Mouse (Mus musculus): ENCODE measurements at regions not wholly inside any gene's neighbourhood (a gene's known extent, or its start where the extent isn't known, plus 50 kb on each side); places are given as distances from the start of the nearest gene placed in this dataset.
A peak's percentile ranks its signal among the peaks of the same experiment; 100 is the strongest.

DNA sequence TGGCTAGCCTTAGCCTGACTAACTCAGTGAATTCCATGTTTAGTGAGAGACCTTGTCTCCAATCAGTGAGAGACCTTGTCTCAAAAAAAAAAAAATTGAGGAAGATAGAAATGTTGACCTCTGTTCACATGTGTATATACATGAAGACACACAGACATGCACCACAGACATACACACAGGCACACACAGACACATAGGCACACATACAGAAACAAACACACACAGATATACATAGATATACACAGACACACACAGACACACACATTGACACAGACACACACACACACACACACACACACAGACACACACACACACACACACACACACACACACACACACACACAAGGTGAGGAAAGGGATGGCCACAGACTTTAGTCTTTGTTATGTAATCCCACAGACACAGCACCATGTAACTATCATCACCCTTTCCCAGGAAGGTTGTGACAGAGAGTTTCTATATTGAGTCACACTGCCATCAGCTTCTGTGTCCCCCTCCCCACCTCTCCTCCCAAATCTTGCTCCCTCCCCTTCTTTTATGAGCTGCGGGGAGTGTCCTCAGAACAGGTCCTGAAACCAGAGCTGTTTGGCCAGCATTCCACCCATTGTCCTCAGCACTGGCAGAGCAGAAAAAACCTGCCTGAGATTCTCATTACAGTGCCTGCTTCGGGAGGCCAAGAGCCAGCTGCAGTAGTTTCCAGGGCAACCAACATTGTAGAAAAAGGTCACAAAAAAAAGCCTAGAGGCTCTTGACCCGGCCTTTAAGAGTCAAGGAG, 74.0 kb downstream of the Calml3 start:
- 8% methylated on average over 3 of the region's 3 CpGs for WGBS
- 0 out of 2 replicates have a peak overlapping the region, but pooled peaks have one; percentile 1 for H3K27ac ChIP-seq
- ATAC-seq (replicated peaks; ENCODE audit: insufficient number of reproducible peaks, insufficient read depth, low FRiP score, low read depth) = no peak

DNA sequence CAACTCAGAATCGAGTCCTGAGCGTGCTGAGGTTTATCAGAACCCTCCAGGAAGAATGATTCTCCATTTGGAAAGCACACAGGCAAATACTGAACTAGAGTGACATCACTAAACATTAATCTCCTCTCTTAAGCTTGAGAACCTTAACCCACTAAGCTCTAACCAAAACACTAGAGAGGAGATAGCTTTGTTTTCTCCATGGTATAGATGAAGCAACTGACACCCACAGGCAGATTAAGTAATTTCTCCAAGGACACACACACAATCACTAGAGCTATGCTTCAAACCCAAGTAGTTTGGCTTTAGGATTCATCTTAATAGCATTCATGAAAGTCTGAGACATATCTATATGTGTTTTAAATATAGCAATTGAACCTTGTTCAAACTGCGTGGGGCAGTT, 75.2 kb downstream of the Calml3 start:
- no peaks in the 10 kb centered on the region for H3K27me3 ChIP-seq
- 61% methylated on average over 3 of the region's 3 CpGs for WGBS

More for the DNA sequence above, 74.0 kb downstream of the Calml3 start:
- H3K9me3 ChIP-seq (replicated peaks) = no peaks in the 10 kb centered on the region
- no peaks in the 10 kb centered on the region for H3K27me3 ChIP-seq
- no peak overlapping the region for H3K9ac ChIP-seq
- H3K4me2 ChIP-seq = no peak overlapping the region
- H3K36me3 ChIP-seq = no peaks in the 10 kb centered on the region
- H3K4me3 ChIP-seq = no peak overlapping the region
- H3K4me1 ChIP-seq (replicated peaks) = peaks cover 12% of the 10 kb centered on the region; the same call in 1 of the 2 replicates

DNA sequence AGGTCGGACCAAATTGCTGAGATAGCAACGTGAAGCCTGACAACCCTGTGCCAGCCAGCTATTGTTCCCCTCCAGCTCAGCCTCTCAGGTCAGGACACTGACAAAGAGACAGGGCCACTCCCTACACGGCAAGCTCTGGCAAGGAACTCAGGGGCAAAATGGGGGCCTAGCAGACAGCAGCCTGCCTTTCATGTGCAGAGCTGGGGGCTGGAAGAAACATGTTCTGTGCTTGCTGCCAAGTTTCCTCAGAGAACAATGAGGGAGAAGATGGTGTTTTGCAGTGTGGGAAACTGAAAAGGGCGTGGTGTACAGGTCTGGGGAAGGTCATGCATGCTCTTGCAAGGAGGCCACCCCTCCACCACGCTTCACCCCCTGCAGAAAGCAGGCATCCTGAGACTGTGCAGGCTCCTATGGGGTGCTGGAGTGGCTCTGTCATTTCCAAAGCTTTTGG, 77.8 kb downstream of the Calml3 start:
- no peak overlapping the region for H3K4me2 ChIP-seq
- no peaks in the 10 kb centered on the region for H3K27me3 ChIP-seq
- H3K9ac ChIP-seq = no peak overlapping the region
- H3K4me1 ChIP-seq (replicated peaks) = peaks cover 12% of the 10 kb centered on the region; the same call in 1 of the 2 replicates
- peak; percentile 75 for ATAC-seq (replicated peaks; ENCODE audit: insufficient number of reproducible peaks, insufficient read depth, low FRiP score, low read depth)
- H3K4me3 ChIP-seq = no peak overlapping the region
- 26% methylated on average over 5 of the region's 5 CpGs for WGBS
- no peaks in the 10 kb centered on the region for H3K9me3 ChIP-seq (replicated peaks)
- H3K27ac ChIP-seq = peak overlapping the region; percentile 22; the same call in 1 of the 2 replicates
- H3K36me3 ChIP-seq = no peaks in the 10 kb centered on the region

More for the DNA sequence above, 75.2 kb downstream of the Calml3 start:
- Histone ChIP-seq H3K4me1 (replicated peaks) (peaks cover 12% of the 10 kb centered on the region; the same call in 1 of the 2 replicates), H3K36me3 (no peaks in the 10 kb centered on the region), H3K9ac (no peak overlapping the region), H3K9me3 (replicated peaks) (no peaks in the 10 kb centered on the region), H3K4me3 (no peak overlapping the region), H3K4me2 (no peak overlapping the region), H3K27ac (no peak overlapping the region)
- ATAC-seq (replicated peaks; ENCODE audit: insufficient number of reproducible peaks, insufficient read depth, low FRiP score, low read depth) = no peak

DNA sequence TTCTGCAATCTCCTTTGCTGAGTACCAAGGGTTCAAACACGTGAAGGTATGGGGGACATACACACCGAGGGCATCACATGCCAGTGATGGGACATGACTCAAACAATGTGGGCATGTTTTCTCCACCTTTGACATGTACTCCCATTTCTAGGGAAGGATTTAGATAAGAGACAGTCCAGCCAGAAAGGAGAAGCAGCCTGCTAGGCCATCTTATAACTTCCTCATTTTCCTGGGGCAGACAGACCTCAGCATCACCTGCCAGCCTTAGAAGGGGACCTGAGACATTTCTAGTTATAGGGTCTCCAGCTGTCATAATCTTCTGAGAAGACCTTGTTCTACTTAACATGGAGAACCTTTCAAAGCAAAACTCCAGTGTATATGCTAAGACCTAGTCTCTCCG, 78.3 kb downstream of the Calml3 start:
- H3K27me3 ChIP-seq = no peaks in the 10 kb centered on the region
- 0 out of 2 replicates have a peak overlapping the region, but pooled peaks have one; percentile 22 for H3K27ac ChIP-seq
- H3K36me3 ChIP-seq = no peaks in the 10 kb centered on the region
- no peak for ATAC-seq (replicated peaks; ENCODE audit: insufficient number of reproducible peaks, insufficient read depth, low FRiP score, low read depth)
- no peaks in the 10 kb centered on the region for H3K9me3 ChIP-seq (replicated peaks)
- H3K4me3 ChIP-seq = no peak overlapping the region
- H3K4me2 ChIP-seq = no peak overlapping the region
- peaks cover 12% of the 10 kb centered on the region; the same call in 1 of the 2 replicates for H3K4me1 ChIP-seq (replicated peaks)
- 74% methylated on average over 3 of the region's 3 CpGs for WGBS
- no peak overlapping the region for H3K9ac ChIP-seq

DNA sequence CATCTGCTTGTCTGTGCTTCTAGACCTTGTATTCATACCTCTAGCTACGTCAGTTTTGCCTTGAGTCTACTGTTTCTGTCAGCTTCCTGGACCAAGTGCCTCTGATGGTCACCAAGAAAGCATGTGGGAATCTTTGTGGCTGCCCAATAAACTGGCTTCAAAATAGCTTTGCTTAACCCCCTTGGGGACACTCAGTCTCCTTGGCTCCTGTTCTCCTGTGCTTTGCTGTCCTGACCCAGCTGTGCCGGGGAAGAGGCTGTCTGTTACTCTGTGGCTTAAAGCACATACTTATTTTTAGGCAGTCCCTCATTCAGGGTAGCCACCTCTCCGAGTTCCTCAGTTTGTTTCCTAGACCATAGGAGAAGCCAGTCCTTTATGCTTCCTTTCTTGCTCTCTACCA, 79.8 kb downstream of the Calml3 start:
- Histone ChIP-seq H3K27ac (no peak overlapping the region), H3K9ac (no peak overlapping the region)
- ATAC-seq (replicated peaks; ENCODE audit: insufficient number of reproducible peaks, insufficient read depth, low FRiP score, low read depth) = no peak

DNA sequence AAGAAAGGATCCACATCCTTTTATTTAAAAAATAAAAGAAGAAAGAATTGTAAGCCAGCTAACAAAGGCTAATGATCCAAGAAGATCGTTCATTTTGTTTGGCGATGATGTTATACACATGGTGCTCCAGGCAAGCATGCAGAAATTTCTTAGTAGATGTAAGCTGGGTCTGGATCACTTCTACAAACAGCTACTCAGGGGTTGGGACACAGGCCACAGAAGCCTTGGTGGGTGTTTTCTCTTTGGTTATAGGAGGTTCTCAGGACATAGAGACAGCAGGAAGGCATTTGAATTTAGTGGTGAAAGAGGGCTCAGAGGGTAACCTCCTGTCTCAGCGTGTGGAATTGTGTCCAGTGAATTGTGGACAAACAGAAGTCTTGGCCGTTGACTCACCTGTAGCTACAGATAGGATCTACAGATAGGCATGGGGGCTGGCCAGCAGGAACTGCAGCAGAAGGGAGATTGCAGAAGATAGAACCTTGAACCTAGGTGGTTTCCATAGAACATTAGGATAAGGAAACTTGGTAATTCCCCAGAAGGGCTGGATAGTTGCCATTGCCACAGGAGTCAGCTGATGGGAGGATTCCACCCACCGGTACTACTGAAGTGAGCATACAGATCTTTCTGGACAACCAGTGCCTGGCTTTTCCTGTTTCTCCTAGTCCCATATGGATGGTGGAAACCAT, 80.5 kb downstream of the Calml3 start:
- no peak for ATAC-seq (replicated peaks; ENCODE audit: insufficient number of reproducible peaks, insufficient read depth, low FRiP score, low read depth)
- H3K4me3 ChIP-seq = no peak overlapping the region
- no peak overlapping the region for H3K27ac ChIP-seq
- no peaks in the 10 kb centered on the region for H3K9me3 ChIP-seq (replicated peaks)
- 82% methylated on average over 5 of the region's 5 CpGs for WGBS
- no peaks in the 10 kb centered on the region for H3K27me3 ChIP-seq
- H3K4me2 ChIP-seq = no peak overlapping the region
- no peaks in the 10 kb centered on the region for H3K36me3 ChIP-seq
- H3K9ac ChIP-seq = no peak overlapping the region
- H3K4me1 ChIP-seq (replicated peaks) = peaks cover 8% of the 10 kb centered on the region; the same call in 1 of the 2 replicates

More for the DNA sequence above, 79.8 kb downstream of the Calml3 start:
- H3K27me3 ChIP-seq = no peaks in the 10 kb centered on the region
- peaks cover 8% of the 10 kb centered on the region; the same call in 1 of the 2 replicates for H3K4me1 ChIP-seq (replicated peaks)
- no peak overlapping the region for H3K4me3 ChIP-seq
- no peaks in the 10 kb centered on the region for H3K36me3 ChIP-seq
- 61% methylated on average over 3 of the region's 3 CpGs for WGBS
- H3K4me2 ChIP-seq = no peak overlapping the region
- no peaks in the 10 kb centered on the region for H3K9me3 ChIP-seq (replicated peaks)

DNA sequence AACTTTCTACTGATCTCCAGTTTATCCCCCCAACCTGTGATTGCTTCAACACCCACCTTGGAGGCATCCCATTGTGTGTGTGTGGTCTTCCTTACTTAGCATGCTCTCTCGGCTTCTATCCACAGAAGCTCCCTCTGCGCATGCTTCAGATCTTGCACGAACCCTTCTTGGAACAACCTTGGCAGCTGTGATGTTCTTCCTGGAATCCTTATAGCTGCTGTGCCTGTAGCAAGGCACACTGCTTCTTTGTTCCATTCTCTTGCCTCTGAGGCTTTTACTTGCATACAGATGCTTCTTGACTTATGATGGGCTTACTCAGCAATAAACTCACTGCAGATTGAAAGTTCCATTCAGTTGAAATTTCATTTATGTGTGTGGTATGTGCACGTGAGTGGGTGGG, 81.2 kb downstream of the Asb13 start:
- H3K4me3 ChIP-seq = no peak overlapping the region
- no peak for ATAC-seq (replicated peaks; ENCODE audit: insufficient number of reproducible peaks, insufficient read depth, low FRiP score, low read depth)

DNA sequence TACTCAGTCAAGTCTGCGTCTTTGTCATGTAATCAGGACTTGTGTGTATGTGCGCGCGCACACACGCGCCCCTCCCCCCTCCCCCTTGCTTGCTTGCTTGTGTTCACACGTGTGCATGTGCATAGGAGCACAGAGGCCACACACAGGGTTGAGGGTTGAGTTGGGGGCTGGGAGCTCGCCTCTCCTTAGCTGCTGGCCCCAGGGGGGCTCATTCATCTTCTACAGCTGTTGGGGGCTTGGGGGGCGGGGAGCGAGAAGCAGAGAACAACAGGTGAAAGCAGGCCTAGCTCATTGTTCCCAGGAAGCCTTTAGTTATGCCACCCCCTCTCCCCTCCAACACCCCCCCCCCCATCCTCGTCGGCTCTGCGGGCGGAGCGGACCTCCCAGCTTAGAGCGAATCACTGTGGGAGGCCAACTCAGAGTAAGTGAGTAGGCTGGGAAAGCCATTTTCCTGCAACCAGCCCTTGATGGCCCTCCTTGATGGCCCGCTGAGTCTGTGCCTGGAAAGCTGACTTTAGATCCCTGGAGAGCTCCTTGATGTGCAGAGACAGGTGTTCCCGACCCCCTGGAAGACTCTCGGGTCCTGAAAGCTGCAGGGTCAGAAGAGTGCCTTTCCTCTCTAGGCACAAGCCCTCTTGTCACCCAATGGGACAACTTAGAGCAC, 78.8 kb downstream of the Asb13 start:
- peaks cover 16% of the 10 kb centered on the region for H3K4me1 ChIP-seq (replicated peaks)
- no peaks in the 10 kb centered on the region for H3K9me3 ChIP-seq (replicated peaks)
- no peaks in the 10 kb centered on the region for H3K27me3 ChIP-seq
- H3K4me2 ChIP-seq = no peak overlapping the region
- no peak overlapping the region for H3K4me3 ChIP-seq
- H3K27ac ChIP-seq = no peak overlapping the region
- no peak for ATAC-seq (replicated peaks; ENCODE audit: insufficient number of reproducible peaks, insufficient read depth, low FRiP score, low read depth)
- WGBS = 32% methylated on average over 19 of the region's 19 CpGs
- no peak overlapping the region for H3K9ac ChIP-seq
- H3K36me3 ChIP-seq = no peaks in the 10 kb centered on the region

More for the DNA sequence above, 81.2 kb downstream of the Asb13 start:
- H3K9me3 ChIP-seq (replicated peaks) = no peaks in the 10 kb centered on the region
- WGBS = 88% methylated on average over 4 of the region's 4 CpGs
- H3K9ac ChIP-seq = no peak overlapping the region
- H3K4me2 ChIP-seq = no peak overlapping the region
- no peaks in the 10 kb centered on the region for H3K27me3 ChIP-seq
- H3K36me3 ChIP-seq = no peaks in the 10 kb centered on the region
- H3K4me1 ChIP-seq (replicated peaks) = 0 out of 2 replicates have a peak, but pooled peaks cover 5% of the 10 kb centered on the region
- no peak overlapping the region for H3K27ac ChIP-seq

DNA sequence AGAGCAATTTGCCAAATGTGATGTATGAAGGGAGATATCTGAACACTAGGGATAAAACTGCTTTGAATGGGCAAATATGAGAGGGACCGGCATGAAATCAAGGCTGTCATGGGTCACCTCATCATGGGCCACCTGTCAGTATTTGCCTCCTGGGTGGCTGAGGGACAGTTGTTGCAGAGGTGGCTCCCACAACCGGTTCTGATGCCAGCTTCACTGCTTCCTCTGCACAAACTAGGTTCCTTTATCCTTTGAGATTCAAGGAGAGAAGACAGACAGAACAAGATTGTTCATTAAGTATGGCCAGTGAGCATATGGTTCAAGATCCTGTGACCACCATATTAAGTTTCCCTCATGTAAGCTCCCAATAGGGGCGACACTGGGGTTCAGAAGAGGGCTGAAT, 78.3 kb downstream of the Asb13 start:
- H3K27me3 ChIP-seq = no peaks in the 10 kb centered on the region
- no peak overlapping the region for H3K9ac ChIP-seq
- H3K4me1 ChIP-seq (replicated peaks) = peaks cover 16% of the 10 kb centered on the region
- H3K36me3 ChIP-seq = no peaks in the 10 kb centered on the region
- H3K27ac ChIP-seq = no peak overlapping the region
- no peak overlapping the region for H3K4me2 ChIP-seq
- no peak overlapping the region for H3K4me3 ChIP-seq
- no peak for ATAC-seq (replicated peaks; ENCODE audit: insufficient number of reproducible peaks, insufficient read depth, low FRiP score, low read depth)
- WGBS = 38% methylated on average over 3 of the region's 3 CpGs
- no peaks in the 10 kb centered on the region for H3K9me3 ChIP-seq (replicated peaks)

DNA sequence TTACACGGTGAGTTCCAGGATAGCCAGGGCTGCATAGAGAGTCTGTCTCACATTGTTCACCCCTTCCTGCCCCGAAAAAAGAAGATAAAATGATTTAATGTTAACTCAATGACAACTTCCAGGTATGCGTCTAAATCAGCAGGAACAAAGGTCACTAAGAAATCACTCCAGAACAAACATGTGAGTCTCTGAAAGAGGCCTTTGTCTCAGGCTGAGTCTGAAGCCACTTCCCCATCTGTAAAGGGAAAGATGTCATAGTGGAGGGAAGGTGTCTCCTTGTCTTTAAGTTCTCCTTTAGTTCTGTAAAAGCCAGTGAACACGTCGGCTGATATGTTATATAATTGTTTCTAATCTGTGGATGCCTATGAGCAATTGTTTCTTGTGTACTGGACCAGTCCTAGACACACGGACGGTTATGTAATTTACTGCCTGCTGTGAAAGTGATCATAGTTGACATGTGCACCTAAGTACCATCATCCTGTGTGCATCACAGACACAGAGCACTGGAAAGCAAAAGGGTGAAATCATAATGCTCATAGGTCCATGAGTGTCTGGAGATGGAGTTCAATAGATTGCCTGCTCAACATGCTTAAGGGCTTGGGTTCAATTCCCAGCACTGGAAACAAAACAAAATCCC, 76.3 kb downstream of the Asb13 start:
- Histone ChIP-seq H3K4me2 (no peak overlapping the region), H3K36me3 (no peaks in the 10 kb centered on the region), H3K27ac (peak overlapping the region; percentile 52), H3K27me3 (no peaks in the 10 kb centered on the region), H3K4me1 (replicated peaks) (peaks cover 16% of the 10 kb centered on the region), H3K4me3 (no peak overlapping the region), H3K9ac (no peak overlapping the region), H3K9me3 (replicated peaks) (no peaks in the 10 kb centered on the region)
- 62% methylated on average over 7 of the region's 7 CpGs for WGBS
- ATAC-seq (replicated peaks; ENCODE audit: insufficient number of reproducible peaks, insufficient read depth, low FRiP score, low read depth) = no peak

All from heart, embryonic 15.5 days (tissue).